Mouse (Mus musculus): ENCODE results near the gene Syt6.

Syt6 gene

GRCm38 (mm10) chr3:103575156-103575892 is at the start of gene Syt6:
Gene Syt6 (plus strand): TSS chr3:103575231.
- no peak for DNase-seq (ENCODE audit: extremely low read depth, insufficient read length, low spot score)

DNA sequence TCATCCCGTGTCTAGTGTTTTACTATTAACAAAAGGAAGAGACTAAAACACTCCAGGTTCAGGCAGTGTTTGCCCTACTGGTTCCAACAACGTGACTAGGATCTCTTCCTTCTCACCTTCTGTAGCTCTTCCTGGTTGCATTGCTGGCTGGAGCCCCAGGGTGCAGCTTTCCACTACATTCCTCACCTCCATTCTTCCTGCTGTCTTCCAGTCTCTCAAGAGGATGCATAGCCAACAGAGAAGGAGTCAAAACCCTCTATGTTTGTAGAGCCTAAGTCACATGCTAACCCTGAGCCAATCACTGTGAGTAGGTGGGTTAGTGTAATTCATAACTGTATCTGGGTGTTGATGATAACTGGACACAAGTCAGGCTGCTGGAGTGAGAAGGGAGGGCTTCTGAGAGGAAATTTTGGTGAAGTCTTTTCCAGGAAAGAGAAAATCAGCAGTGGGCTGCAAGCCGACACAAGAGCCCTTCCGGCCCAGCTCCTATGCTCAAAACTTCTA is 48.8 kb upstream of the Syt6 start:
- DNase-seq (ENCODE audit: extremely low read depth, insufficient read length, low spot score) = no peak

DNA sequence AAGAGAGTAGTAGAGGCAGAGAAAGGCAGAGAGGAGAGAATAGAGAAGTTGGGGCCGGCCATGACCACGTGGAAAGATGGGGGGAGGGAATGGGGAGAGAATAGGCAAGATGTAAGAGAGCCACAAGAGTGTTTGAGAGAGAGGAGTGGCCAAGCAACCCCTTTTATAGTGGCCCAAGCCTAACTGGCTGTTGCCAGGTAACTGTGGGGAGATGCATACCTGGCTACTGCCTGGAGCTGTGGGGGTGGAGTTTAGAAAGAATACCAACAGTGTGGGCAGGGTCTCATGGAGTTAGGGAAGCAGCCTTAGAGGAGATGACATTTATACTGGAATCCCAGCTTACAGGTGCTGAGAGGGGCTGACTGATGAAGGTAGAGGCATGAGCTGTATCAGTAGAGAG is 48.2 kb upstream of the Syt6 start:
- DNase-seq (ENCODE audit: extremely low read depth, insufficient read length, low spot score) = no peak

GRCm38 (mm10) chr3:103534036-103534435 is 41.0 kb upstream of the Syt6 start:
- DNase-seq (ENCODE audit: extremely low read depth, insufficient read length, low spot score) = no peak

- DNase-seq (ENCODE audit: extremely low read depth, insufficient read length, low spot score) = no peak
Measured at GRCm38 (mm10) chr3:103535207-103535606, 39.8 kb upstream of the Syt6 start.

DNA sequence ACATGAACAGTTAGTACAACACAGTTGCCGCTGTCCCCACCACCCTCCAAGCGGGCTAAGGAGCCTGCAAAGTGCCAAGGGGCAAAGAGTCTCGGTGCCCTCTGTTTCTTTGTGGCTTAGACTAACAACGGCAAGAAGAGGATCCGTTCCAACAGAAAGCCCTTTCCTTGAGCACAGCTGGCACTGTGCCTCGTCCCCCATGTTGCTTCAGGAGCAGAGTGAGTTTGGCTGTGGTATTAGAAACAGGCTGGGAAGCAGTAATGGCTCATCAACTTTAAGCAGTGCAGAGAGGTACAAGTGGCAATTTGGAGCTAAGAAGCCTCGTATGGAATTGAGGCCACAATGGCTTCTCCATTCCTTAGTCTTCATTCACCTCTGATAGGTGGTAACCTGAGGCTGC is 35.9 kb upstream of the Syt6 start:
- no peak for DNase-seq (ENCODE audit: extremely low read depth, insufficient read length, low spot score)

DNA sequence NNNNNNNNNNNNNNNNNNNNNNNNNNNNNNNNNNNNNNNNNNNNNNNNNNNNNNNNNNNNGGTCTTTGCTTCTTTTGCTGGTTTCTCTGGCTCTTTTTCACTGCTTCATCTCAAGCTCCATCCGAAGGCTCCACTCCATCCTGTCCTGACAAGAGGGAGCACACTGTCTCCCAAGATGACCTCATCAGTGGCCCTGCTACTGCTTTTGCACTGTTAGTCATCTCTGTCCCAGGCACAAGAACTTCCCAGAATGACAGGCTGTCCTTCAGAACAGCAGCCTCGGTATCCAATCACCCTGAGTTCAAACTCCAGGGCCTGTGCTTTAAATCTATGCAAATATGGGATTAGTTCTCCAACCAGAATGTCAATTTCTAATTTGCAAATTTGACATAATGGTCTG is 28.9 kb upstream of the Syt6 start:
- DNase-seq (ENCODE audit: extremely low read depth, insufficient read length, low spot score) = no peak

DNA sequence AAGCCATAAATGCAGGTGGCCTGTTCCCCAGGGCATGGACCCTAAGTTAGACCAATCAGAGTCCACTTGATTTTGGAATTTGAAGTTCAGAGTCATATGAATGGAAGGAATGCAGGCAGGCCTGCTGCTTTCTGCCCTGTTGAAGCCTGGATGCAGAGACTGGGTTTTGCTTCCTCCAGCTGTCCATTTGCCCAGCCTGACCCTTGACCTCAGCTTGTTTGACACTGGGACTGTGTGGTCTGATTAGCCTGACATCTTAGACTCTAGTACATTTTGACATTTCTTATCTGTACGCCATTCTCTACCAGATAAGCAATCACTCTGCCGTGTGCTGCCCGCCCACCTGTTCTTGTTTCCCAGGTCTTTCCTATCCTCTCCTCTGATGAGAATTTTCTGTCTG is 28.4 kb upstream of the Syt6 start:
- no peak for DNase-seq (ENCODE audit: extremely low read depth, insufficient read length, low spot score)

- no peak for DNase-seq (ENCODE audit: extremely low read depth, insufficient read length, low spot score)
Measured at GRCm38 (mm10) chr3:103550236-103550635, 24.8 kb upstream of the Syt6 start.

DNA sequence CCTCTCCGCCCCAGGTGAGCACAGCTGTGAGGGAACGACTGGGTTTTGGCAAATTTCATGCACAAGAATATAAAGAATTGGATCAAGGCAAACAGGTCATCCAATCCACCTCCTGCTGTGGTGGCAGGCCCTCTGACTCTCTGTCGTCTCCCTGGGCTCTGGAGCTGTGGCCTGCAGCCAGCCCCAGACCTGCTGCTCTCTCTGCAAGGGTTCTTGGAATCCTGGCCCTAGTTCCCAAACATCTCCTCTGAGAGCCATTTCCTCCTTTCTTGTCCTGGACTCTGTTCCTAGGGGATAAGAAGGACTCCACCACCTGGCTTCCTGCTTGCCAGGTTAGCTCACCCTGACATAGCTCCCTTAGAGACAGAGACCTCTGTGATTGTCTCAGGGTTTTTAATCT is 7.8 kb upstream of the Syt6 start:
- DNase-seq (ENCODE audit: extremely low read depth, insufficient read length, low spot score) = no peak

DNA sequence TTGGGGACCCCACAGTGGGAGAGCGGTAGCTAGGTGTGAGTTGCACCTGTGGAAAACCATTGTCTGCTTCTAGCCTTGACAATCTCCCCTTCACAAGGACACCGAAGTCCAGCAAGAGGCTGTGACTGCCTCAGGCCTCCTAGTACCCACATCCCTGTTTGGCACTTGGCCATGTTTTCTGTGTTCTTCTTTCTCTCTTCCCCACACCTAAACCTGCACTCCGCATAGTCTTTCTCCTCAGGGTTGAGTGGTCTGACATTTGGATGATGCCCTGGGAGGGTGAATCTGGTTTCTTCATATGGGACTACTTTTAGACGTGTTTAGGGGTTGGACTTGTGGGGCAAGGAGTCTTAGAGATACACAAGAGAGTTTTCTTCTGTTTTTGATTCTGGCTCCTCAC is 2.5 kb upstream of the Syt6 start:
- DNase-seq (ENCODE audit: extremely low read depth, insufficient read length, low spot score) = no peak

GRCm38 (mm10) chr3:103573106-103573790 is 1.8 kb upstream of the Syt6 start:
- no peak for DNase-seq (ENCODE audit: extremely low read depth, insufficient read length, low spot score)

DNA sequence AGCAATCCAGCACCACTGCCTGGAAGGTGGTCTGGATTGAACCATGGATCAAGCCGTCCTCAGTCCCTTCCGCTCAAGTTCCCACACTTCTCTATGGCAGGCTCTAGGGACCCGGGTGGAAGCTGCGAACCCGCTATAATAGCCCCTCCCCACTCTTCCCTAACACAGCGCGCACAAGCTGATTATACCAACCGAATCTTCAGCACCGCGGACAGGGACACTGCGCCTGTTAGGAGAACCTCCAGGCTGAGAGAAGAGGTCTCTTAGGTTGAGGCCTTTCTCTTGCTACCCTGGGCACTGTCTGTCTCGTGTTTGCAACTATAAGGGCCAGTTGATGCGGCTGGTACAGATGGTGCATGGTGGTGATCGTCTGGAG is 1.3 kb upstream of the Syt6 start:
- no peak for DNase-seq (ENCODE audit: extremely low read depth, insufficient read length, low spot score)

GRCm38 (mm10) chr3:103574566-103575155 is 370 bp upstream of the Syt6 start:
- no peak for DNase-seq (ENCODE audit: extremely low read depth, insufficient read length, low spot score)

DNA sequence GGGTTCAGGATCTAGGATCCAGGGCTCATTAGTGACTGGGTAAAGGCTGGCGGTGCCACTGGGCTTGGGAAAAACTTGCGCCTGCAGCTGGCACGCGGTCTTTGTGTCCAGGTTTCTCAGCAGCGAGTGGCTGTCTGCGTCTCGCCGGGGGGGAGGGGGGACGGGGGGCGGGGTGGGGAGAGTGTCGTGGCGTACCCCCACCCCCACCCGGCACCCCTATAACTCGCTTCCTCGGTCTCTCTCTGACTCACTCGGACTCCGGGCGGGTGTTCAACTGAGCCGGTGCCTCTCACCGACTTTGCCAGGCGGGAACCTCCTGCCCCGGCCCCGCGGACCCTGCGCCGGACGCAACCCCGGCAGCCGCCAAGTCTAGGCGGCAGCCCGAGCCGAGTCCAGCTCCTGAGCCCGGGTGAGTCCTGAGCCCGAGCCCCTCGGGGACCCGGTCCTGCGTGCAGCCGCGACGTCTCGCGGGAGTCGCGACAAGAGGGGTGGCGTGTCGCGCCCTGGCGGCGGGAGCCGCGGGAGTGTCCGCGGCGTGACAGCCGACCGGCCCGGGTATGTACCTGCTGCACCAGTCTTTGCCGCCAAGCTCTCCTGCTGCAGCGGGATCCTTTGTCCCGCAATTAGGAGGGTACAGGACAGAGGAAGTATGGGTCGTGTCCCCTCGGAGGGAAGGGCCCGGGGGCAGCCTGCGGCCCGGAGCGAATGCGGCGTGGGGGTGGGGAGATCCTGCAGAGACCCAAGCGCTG is 1.0 kb downstream of the Syt6 start:
- no peak for DNase-seq (ENCODE audit: extremely low read depth, insufficient read length, low spot score)

GRCm38 (mm10) chr3:103587136-103587535 is 12.1 kb downstream of the Syt6 start:
- DNase-seq (ENCODE audit: extremely low read depth, insufficient read length, low spot score) = no peak

- DNase-seq (ENCODE audit: extremely low read depth, insufficient read length, low spot score) = no peak
Measured at GRCm38 (mm10) chr3:103587672-103588071, 12.6 kb downstream of the Syt6 start.

DNA sequence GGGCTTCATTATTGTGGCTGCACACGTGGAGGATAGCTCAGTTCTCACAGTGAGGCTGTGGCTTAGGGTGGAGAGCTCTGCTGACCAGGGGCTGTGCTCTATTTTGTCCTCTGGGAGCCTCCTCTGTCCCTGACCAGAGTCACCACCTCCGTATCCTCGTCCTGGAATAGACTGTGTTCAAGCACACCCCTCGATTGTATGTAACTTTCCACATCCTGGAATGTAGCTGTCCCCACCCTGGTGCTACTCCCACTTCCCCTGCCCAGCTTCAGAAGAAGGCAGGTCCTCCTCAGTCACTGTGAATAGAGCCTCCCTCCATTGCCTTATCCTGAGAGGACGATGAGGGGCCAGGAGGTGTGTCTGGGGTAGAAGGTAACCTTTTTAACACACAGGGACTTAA is 14.6 kb downstream of the Syt6 start:
- no peak for DNase-seq (ENCODE audit: extremely low read depth, insufficient read length, low spot score)

DNA sequence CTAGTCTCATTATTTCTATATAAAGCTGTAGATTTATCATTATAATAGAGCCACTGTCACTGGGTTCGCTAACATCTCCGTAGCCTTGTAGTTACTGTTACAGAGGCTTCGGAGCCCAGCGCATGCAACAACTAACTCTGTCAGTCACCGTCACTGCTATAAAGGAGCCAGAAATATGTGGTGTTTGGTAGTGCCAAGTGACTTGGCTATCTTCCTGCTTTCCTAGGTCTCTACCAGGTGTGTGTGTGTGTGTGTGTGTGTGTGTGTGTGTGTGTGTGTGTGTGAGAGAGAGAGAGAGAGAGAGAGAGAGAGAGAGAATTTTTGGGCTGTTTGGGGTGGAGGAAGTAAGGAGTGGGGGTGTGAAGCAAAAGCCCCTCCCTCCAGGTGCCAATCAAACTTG is 17.6 kb downstream of the Syt6 start:
- DNase-seq (ENCODE audit: extremely low read depth, insufficient read length, low spot score) = no peak

GRCm38 (mm10) chr3:103593631-103594030 is 18.6 kb downstream of the Syt6 start:
- DNase-seq (ENCODE audit: extremely low read depth, insufficient read length, low spot score) = no peak

GRCm38 (mm10) chr3:103595271-103595810 is 20.3 kb downstream of the Syt6 start:
- DNase-seq (ENCODE audit: extremely low read depth, insufficient read length, low spot score) = no peak

Measured in 3134 (cell line).